Mouse (Mus musculus) cerebellum, postnatal 10 days (tissue): ENCODE results near the gene Sprr1a.
A peak's percentile ranks its signal among the peaks of the same experiment; 100 is the strongest.
"Not testable (repeated sequence)": the region's sequence is repeated elsewhere in the genome, so short reads cannot be mapped to it uniquely, and the experiment has no call there.

Experiments
- DNase-seq, 2 experiments: peaks; one replicate each; pipeline ENCODE4 v3.0.0; 2021; ENCODE audit warnings: mixed read lengths in 2 of 2

Gene Sprr1a

GRCm38 (mm10) chr3:92485863-92486262 is at the start of gene Sprr1a:
Gene Sprr1a (minus strand): TSS chr3:92485895.
- DNase-seq, result no peak

- no peak for DNase-seq
Measured at GRCm38 (mm10) chr3:92534411-92534810, 48.7 kb upstream of the Sprr1a start, which contains the start of gene 2310046K23Rik. Gene 2310046K23Rik (minus strand): TSS chr3:92534511.

GRCm38 (mm10) chr3:92512325-92512724 is 26.6 kb upstream of the Sprr1a start:
- DNase-seq, result peak in 1 of 2 experiments; percentile 2

- DNase-seq, result peak; percentile 23 to 29
Measured at GRCm38 (mm10) chr3:92510786-92511185, 25.1 kb upstream of the Sprr1a start.

GRCm38 (mm10) chr3:92508185-92508584 is 22.5 kb upstream of the Sprr1a start:
- DNase-seq, result no peak

- DNase-seq, result no peak
Measured at GRCm38 (mm10) chr3:92503528-92503927, 17.8 kb upstream of the Sprr1a start.

- DNase-seq, result no peak
Measured at GRCm38 (mm10) chr3:92500393-92500792, 14.7 kb upstream of the Sprr1a start, which contains the start of gene Sprr4. Gene Sprr4 (minus strand): TSS chr3:92500493.

- DNase-seq, result not testable (repeated sequence)
Measured at GRCm38 (mm10) chr3:92490262-92490661, 4.6 kb upstream of the Sprr1a start.

GRCm38 (mm10) chr3:92486307-92486706 is 612 bp upstream of the Sprr1a start:
- no peak for DNase-seq

GRCm38 (mm10) chr3:92481249-92481648 is 4.4 kb downstream of the Sprr1a start:
- DNase-seq, result peak in 1 of 2 experiments; percentile 8

GRCm38 (mm10) chr3:92470111-92470510 is 15.6 kb downstream of the Sprr1a start:
- no peak for DNase-seq

GRCm38 (mm10) chr3:92467424-92467823 is 18.3 kb downstream of the Sprr1a start:
- DNase-seq, result no peak

GRCm38 (mm10) chr3:92466576-92466975 is 19.1 kb downstream of the Sprr1a start:
- peak; percentile 4 to 6 for DNase-seq

GRCm38 (mm10) chr3:92458620-92459019 is 27.1 kb downstream of the Sprr1a start, which contains the start of gene Sprr3:
Gene Sprr3 (minus strand): TSS chr3:92458720.
- no peak for DNase-seq

- no peak for DNase-seq
Measured at GRCm38 (mm10) chr3:92455151-92455550, 30.5 kb downstream of the Sprr1a start.

GRCm38 (mm10) chr3:92440177-92440576 is 45.5 kb downstream of the Sprr1a start:
- DNase-seq, result no peak

- no peak for DNase-seq
Measured at GRCm38 (mm10) chr3:92438689-92439088, 47.0 kb downstream of the Sprr1a start, which contains the start of gene Sprr1b. Gene Sprr1b (minus strand): TSS chr3:92438789.
